Mouse (Mus musculus) 3134 (cell line): ENCODE data around the gene P2ry2.

Experiments used
- DNase-seq: peaks from one replicate; pipeline ENCODE4 v3.0.0-alpha.2; 2011; ENCODE audit warnings: low spot score; ENCODE audit not compliant: insufficient read length; ENCODE audit errors: extremely low read depth

Gene P2ry2

DNA sequence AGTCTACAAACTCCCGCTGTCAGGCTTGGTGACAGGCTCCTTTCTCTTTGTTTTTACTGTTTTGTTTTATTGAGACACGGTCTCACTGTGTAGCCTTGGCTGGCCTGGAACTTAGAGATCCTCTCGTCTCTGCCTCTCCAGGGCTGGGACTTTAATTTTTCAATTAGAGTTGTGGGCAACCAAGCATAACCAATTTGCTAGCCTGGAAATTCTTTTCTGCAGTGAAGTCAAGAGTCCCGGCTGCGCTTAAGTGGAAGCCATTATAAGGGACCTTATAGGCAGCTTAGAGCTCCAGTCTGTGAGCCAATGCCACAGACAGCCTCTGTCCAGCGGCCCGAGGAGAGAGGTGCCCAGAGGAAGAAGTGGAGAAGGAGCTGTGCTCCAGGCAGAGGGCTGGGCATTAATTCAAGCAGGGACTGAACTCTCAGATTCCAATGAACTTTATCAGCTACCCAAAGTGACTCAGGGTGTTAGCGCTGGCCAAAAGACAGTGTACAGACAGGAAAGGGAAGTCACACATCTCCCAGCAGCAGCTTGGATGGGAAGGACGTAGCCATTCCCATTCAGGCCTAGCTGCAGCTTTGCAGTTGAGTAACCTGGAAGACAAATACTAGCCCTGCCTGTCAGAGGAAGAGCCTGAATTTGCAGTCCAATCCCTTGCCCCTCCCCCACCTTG, 21.9 kb downstream of the P2ry2 start:
- DNase-seq = peak; percentile 70

DNA sequence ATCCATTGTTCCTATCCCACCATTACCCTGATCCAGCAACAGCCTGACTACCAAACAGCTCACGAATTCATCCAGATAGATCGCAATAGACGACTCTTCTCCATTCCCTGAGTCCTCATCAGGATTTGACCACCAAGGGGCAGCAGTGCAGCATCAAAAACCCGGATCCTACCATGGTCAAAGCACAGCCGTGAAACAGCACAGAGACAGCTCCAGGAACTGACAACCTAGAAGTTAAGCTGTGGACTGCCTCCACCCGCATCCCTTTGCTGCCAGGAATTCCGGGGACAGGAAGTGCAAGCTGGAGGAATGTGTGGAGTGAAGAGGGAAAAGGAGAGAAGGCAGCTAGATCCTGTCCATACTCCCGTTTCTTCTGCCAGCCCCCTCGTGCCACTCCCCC, 24.6 kb downstream of the P2ry2 start:
- DNase-seq = peak; percentile 67

DNA sequence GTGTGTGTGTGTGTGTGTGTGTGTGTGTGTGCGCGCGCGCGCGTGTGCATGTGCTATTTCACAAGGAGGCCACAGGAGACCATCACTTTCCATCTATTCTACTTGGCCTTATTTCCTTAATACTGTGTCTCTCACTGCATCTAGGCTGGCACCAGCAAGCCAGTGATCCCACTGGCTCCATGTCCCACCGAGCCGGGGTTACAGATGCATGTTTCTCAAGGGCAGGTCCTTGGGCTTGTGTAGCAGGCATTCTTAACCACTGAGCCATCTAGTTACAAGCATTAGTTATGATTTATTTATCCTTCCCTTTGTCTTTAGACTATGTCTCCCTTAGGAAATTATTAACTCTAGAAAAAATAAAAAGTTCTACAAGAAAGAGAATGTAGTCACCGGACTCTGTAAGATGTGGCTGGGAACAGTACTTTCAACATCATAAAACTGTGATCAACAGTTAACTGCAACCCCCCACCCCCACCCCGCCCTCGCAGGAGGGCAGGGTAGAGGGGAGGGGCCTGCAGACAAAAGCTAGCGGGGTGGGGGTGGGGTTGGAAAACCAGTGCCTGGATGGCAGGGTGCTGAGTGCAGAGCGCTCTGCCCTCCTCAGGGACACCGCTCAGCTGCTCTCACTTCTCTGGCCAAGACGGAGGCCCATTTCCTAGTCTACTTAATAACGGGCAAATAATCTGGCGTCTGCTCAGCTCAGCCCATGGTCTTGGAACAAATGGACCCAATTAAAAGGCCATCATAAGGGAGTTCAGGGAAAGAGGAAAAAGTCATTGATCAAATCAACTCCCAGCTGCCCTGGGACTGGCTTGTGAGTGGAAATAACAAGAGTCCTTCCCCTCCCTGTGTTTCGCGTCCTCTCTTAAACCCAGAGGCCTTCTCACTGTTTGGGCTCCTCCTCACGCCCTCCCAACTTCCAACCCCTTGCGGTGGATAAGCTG, 27.9 kb downstream of the P2ry2 start:
- DNase-seq = no peak

DNA sequence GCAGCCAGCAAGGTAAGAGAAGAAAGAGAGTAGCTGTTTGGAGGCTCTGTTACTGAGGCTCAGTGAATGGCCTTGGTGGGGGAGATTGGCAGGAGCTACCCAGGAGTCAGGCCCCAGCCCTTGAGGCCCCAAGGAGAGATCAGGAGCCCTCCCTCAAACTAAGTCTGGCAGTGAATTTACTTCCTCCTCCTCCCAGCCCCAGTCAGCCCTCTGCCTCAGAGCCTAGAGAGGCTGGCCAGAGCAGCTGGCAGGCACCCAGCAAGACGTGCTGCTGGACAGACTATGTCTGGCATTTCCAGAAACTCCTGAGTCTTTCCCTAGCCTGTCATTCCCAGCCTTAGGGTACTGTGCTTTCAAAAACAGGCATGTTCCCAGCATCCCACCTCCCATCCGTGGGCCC, 33.5 kb downstream of the P2ry2 start:
- peak; percentile 36 for DNase-seq

DNA sequence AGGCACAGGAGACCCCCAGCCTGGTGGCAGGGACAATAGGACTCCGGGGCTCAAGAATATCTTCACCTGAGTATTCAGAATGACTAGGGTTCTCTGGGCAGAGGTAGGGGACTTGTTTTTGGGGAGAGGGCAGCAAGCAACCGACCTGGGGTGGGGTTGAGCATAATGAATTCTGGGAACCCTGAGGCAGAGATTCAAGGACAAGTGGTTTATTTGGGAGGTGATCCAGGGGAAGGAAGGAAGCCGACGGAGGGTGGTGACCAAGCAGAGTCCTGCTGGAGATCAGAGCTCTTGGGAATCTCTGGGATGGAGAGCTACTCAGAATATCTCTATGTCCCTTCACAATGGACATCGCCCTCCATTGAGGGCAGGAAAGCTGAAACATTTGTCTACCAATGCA, 34.5 kb downstream of the P2ry2 start:
- DNase-seq = no peak

DNA sequence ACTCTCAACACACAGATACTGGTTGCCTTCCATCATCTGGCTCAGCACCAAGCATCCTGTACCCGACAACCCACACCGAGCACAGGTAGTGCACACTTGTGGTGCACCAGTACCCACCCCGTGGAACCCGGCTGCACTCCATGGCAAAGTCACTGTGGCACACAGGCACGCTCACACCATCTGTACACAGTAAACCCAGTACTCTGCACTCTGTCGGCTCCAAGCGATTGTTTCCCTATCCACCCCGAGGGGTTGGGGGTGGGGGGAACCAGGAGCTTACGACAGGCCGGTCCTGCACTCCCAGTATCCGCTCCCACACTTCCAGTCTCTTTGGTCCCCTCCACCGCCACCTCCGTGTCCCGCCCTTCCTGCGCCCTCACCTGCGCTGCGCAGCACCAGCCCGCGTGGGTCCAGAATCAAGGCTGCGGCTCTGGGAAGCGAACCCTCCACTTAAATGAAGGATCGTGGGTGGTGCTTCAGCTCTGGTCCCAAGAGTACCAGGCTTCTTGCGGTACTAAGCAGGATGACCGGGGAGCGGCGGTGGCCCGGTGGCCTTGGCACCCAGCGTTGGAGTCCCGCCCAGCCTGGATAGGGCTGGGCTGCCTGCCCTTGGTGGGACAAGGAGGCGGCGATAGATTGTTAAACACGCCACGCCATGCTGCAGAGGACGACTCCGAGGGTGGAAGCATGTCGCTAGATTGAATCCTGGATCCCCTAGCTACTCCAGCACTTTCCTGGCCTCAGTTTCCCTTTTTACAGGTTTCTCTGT, 38.3 kb downstream of the P2ry2 start, which contains the start of gene P2ry6:
Gene P2ry6, minus strand, starts transcription at position 515 of the 769 bp plus-strand sequence.
- no peak for DNase-seq

DNA sequence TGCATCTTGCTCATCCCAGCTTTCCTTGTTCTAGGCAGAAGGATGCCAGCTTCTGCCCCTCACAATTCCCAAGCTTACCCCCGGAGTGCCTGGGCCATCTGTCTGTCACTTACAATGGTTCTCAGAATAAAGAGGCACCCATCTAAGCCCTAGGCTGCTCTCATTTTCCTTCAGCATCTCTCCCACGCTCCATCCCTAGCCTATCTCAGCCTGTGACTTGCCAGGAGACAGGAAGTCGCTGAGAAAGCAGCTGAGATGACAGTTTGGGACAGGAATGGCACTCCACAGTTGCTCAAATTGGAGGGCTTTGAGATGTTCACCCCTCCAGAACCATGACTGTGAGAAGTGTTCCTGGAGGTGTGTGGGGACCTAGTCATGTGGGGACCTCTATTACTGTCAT, 39.8 kb downstream of the P2ry2 start:
- DNase-seq = no peak

DNA sequence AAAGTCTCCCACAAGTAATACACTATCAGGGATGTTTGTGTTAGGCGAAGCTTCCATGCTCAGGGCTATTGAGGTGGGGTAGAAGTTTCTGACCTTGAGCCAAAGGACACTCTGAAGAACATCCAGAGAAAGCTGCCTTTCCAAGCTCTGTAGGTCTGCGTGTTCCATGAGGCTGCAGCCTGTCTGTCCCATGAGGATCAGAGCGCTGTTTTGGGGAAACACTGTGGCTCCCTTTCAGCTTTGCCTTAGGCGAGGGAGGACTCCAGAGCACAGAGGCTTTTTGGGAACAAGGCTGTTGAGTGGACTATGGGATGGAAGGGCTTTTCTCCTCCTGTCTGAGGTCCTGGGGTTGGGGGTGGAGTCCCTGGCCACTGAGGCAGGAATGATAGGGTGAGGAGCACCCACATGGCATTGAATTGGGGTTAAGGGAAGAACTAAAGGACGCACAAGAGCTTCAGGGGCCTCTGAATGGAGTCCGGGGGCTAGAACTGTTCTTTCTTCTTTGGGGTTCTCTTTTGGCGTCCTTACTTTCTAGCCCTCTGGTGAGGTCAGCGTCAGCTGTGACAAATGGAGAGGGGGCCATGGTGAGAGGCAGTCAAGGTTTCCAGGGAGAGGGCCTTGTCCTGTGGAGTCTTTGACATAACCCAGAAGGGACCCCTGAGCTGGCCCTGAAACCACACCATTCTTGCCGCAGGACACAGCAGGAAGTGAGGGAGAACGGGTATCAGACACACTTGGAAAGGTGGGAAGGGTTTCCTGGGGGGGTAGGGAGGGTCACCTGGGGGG, 43.6 kb downstream of the P2ry2 start:
- DNase-seq = no peak

DNA sequence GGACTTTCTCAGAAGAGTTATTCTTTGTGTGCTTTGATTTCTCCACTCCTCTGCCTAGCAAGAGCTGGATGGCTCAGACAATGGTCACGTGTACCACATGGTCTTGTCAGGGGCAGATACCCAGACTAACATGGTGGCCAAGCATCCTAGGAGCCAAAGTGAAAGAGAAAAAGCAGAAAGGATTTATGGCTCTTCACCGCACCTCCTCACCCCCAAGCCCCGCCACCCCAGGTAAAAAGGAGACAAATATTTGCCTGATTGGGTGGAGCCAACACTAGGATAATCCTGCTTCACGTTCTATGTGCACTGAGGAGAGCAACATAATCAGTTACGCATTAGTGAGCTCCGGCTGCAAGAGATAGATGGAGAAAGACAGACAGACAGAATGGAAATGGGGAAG, 44.3 kb downstream of the P2ry2 start:
- DNase-seq = no peak

DNA sequence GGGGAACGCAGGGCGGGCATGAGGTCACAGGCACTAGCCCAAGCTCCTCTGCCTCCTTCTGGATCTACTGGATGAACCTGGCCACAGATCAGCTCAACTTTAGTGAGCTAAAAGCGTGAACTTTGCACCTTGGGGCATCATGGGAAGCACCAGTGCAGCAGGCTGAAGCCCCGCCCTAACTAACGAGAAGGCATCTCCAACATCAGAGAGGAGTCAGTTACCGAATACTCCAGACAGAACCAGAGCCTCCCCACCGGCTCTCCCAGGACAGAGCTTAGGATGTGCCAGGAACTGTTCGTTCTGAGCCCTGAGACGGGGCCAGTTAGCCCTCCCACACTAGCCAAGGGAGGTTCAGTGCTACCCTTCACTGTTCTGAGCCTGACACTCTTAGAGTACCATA, 44.8 kb downstream of the P2ry2 start:
- DNase-seq = no peak

DNA sequence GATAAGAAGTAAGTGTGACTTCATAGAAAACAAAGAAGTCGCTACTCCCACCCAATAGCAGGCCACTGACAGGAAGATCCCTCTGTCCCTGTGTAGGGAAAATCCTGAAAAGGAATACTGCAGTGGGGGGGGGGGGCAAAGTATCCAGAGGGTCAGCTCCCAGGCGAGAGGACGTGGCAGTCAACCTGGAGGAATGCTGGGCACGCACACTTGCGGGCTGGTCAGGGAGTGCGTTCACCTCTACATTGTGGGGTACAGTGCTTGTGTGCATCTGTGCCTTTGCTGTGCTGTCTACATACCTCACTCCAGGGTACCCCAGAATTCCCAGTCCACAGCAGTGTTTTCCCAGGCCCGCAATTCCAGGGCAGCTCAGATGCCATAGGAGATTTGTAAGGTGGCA, 46.7 kb downstream of the P2ry2 start:
- DNase-seq = no peak

DNA sequence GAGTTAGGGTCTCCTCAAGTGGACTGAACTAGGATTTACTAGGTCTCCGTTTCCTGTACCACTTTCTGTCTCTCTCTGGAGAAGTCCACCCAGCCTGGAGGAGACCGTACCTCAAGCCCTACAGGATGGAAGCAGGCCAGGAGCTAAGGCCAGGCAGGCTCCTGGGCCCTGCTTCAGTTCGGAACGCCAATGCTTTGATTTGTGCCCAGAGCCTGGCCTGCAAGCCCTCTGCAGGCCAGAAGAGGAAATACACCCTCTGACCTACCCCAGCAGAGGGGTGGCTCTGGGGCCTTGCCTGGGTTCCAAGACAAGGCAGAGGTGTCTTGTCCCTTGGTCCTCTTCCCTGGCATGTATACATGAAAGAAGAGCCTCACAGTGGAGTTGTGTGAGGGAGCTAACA, 47.6 kb downstream of the P2ry2 start:
- DNase-seq = peak; percentile 33

DNA sequence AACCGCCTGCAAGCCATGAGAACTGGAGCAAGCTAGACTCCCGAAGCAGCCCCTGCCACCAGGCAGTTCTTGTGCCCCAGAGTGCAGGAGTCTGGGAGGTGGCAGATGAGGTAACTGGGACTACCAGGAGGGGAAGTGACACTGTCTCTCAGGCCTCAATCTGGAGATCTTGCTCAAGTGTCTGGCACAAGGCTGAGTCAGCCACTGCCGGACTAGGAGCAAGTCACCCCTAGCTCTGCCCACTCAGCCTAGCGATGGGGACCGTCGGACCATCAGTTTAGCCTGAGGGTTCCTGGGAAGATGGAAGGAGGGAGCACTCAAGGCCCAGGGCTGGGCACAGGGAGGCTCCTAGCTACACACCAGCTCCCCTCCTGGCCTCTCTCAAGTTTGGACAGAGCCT, 48.4 kb downstream of the P2ry2 start:
- peak; percentile 60 for DNase-seq

DNA sequence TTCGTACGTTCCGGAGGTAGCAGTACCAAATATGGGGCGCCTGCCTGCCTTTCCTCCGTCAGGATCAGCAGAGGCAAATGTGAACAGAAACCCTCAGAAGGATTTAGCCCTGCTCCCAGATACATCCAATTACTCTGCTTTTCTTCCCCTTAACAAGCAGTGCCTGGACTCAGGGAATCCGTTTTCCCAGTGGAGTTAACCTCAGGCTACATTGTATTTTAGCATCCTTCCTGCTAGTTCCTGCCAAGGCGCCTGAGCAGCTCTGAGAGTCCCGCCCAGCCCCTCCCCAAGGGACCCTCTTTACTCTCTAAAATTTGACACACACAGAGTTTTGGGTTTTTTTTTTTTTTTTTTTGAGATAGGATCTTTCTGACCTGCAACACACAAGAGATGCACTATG, 49.3 kb downstream of the P2ry2 start:
- no peak for DNase-seq

DNA sequence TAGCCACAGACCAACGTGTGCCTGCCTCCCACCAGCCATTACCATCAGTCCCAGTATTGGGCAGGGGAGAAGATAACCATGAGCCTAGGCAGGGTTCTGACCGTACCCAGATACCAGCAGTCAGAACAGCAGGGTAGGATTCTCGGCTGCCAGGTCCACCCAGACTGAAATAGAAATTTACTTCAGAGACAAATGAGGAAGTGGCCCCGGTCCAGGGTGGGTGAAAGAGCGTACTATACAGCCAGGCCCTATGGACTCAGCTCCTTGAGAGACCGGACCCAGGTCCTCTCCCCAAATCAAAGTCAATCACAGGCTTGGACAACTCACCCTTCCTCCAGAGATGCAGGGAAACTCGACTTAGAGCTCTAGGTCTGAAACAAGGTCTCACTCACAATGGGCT, 51.5 kb downstream of the P2ry2 start:
- DNase-seq = no peak

DNA sequence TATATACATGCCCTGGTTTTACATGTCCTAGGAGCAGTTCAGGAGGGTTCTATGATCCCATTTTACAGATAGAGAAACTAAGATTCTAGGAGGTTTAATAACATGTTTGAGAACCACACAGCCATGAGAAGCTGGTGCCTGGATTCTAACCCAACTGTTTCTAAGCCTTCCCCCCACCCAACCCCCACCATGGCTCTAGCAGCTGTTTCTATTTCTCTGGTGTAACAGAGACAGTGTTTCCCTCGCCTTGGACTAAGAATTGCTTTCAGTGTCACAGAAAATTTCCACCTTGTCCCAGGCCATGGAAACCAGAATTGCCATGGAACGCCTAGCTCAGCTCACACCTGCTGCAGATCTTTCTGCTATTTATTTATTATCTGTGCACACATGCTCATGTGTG, 52.2 kb downstream of the P2ry2 start:
- no peak for DNase-seq

DNA sequence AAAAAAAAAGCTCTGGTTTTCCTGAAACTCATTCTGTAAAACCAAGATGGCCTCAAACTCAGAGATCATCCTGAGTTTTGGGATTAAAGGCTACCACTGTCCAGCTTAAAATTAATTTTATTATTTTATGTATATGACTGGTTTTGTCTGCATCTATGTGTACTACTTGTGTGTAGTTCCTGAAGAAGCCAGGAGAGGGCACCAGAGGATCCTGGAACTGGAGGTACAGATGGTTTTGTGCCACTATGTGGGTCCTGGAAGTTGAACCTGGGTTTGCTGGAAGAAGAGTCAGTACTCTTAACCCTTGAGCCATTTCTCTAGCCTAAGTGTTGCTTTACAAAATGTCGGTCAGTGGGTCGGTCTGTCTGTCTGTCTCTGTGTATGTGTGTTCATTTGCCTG, 54.2 kb downstream of the P2ry2 start:
- no peak for DNase-seq

DNA sequence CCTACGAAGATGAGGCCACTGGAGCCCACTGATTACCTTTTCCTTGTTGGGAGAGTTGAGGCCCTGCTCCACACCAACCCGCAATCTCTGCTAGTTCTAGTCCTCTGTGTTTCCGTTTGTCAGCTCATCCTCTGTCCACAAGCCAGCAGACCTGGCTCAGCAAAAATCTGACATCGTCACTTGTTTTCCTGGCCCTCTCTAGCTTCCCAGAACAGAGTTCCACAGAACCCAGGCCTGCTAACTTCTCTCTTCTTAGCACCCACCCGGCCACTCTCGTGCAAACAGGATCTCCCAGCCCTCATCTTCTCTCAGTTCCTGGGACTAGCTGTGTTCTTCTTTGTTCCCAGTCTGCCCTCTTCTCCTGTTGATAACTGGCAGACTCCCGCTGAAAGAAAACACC, 60.0 kb downstream of the P2ry2 start:
- no peak for DNase-seq

DNA sequence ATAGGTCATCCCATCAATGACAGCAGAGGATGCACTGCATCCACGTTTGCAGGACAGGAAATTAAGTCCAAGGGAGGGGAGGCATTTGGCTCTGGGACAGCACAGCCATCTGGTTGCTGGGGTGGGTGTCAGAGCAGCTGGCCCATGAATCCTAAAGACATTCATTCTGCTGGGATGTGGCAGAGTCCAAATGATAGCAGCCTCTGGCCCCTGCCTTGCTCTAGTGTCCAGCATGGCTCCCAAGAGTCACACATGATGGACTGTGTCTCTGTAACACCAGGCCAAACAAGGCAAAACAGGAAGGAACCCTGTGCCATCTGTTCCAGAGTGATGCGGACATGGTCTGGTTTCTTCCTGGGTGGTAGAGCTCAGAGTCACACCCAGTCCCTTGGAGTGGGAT, 60.8 kb downstream of the P2ry2 start:
- no peak for DNase-seq

DNA sequence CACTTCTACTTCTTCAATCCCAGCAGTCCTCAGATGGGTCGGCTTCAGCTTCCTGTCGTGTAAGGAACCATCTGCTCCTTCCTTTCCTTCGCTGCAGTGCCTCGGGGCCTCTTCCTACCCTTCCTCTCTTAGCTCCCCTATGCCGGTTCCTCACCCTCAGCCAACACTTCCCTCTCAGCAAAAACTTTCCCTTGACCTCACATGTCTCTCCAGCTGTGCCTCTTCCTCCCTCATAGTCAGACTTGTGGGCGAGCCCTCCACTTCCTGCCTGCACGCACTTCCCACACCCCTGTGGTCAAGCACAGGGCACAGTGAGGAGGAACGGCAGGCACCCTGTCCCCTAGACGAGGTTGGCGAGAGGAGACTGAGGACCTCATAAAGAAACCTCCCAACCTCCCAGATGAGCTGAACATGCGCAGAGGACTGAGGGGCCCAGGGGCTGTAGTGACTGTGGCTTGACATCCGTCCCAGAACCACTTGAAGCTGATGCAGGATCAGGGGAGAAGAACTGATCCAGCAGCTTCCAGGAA, 62.1 kb downstream of the P2ry2 start:
- DNase-seq = peak; percentile 14
